Mouse (Mus musculus) gastrocnemius, postnatal 14 days (tissue): ENCODE measurements around the gene Msh6. TPM values are rescaled to one million over a fixed set of nuclear protein-coding genes. Genes with fewer than 3 reads are reported as not detected.

Experiments used
- total RNA-seq, 2 experiments: library from RNA; stranded (reverse); gene quantifications; 2 replicates each; pipeline ENCODE4 v1.2.3; 2021

Gene Msh6
- total RNA-seq, 2 experiments from 2014 or later: 4.1 to 5.0 TPM

Other genes starting within 250 kb of the Msh6 start
- not detected for gene Kcnk12, start 177.1 kb upstream of the Msh6 start, total RNA-seq
- not detected for gene Rpl36-ps4, start 54.1 kb upstream of the Msh6 start, total RNA-seq
- gene Fbxo11, start 90.2 kb downstream of the Msh6 start, total RNA-seq: 10 to 100 TPM; 32.3 to 33.7 TPM